Mouse (Mus musculus) stomach, embryonic 14.5 days (tissue): Measurements from ENCODE around the gene Cdh13. TPM values are rescaled to one million over a fixed set of nuclear protein-coding genes. Genes with fewer than 3 reads are reported as not detected.

Experiments
- ATAC-seq: fragments of 200-750 bp; cut with Nextera tagmentation; 2 replicates; pipeline ENCODE4 v1.8.0; 2017; ENCODE audit warnings: low read depth, moderate TSS enrichment; ENCODE audit not compliant: insufficient number of reproducible peaks, insufficient read depth, low FRiP score
- H3K27ac ChIP-seq: fragments of 300-500 bp; sonication (generic); 2 replicates; pipeline ENCODE4 v1.5.1; 2014; ENCODE audit warnings: mild to moderate bottlenecking, low read length, moderate library complexity, mixed read lengths
- H3K27me3 ChIP-seq: fragments of 300-500 bp; sonication (generic); 2 replicates; pipeline ENCODE4 v1.6.1; 2014; ENCODE audit warnings: low read length, control low read depth, mixed read lengths; ENCODE audit not compliant: control insufficient read depth, insufficient read depth
- H3K36me3 ChIP-seq: fragments of 300-500 bp; sonication (generic); 2 replicates; pipeline ENCODE4 v1.6.1; 2014; ENCODE audit warnings: mild to moderate bottlenecking, control low read depth, low read length, moderate library complexity, mixed read lengths; ENCODE audit not compliant: control insufficient read depth, insufficient read depth
- H3K4me1 ChIP-seq: fragments of 300-500 bp; sonication (generic); 2 replicates; pipeline ENCODE4 v1.6.1; 2014; ENCODE audit warnings: low read length, control low read depth, mixed read lengths; ENCODE audit not compliant: control insufficient read depth, insufficient read depth
- H3K4me2 ChIP-seq: fragments of 300-500 bp; sonication (generic); replicated peaks from 2 replicates; pipeline ENCODE4 v1.6.1; 2014; ENCODE audit warnings: low read depth, low read length, control low read depth
- H3K4me3 ChIP-seq: fragments of 300-500 bp; sonication (generic); 2 replicates; pipeline ENCODE4 v1.5.1; 2014; ENCODE audit warnings: low read depth, low read length, control low read depth
- H3K9ac ChIP-seq: fragments of 300-500 bp; sonication (generic); replicated peaks from 2 replicates; pipeline ENCODE4 v1.6.1; 2014; ENCODE audit warnings: low read depth, mild to moderate bottlenecking, control low read depth, low read length, moderate library complexity, mixed read lengths
- H3K9me3 ChIP-seq: fragments of 300-500 bp; sonication (generic); 2 replicates; pipeline ENCODE4 v1.6.1; 2016; ENCODE audit warnings: low read depth, low read length, control low read depth; ENCODE audit not compliant: control insufficient read depth
- WGBS: fragments of 180-500 bp; shearing (Covaris S2); extraction: QIAGEN DNeasy Blood & Tissue Kit; methylation state at CpG from one replicate; pipeline ENCODE4 v1.1.7; 2014; 5-methylcytosine and 5-hydroxymethylcytosine counted together
- polyA plus RNA-seq: library from polyadenylated mRNA; unstranded; fragments of >200 nt; fragmentation: Nextera tagmentation; extraction: Ambion mirVana; gene quantifications from 2 replicates; pipeline ENCODE4 v1.2.1, GENCODE M21; 2014

Cdh13 gene
- polyA plus RNA-seq, 1 experiment from 2014 or later, result 17.6 TPM

DNA sequence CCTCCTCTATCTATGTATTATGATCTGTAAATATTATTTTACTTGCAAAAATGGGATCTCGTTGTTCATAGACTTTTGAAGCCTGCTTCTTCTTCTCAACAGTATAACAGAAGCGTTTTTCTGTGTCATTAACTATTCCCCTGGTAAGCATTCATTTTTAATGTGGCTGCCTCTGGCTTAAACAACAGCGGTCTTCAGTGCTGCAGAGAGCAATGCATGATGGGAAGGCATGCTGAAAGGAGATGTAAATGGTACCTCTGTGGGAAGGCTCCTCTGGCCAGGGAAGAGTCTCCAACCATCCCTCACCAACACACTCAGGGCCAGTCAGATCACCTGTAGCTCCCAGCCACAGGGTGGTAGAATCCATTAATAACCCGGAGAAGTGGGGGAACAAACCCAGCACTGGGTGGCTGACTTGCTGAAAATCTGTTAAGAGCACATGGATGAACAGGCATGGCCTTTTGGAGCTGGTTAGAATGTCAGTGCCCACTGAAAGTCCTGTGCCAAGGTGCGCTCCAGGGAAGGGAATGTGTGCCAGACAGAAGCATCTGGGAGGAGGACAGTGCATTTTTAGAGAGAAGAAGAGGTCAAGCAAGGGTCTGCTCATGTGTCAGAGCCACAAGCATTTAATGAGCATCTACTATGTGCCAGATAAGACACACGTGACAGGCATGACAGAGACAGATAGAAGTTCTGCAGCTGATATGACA, 893.8 kb downstream of the Cdh13 start:
- no peak overlapping the region for H3K27ac ChIP-seq
- no peaks in the 10 kb centered on the region for H3K9me3 ChIP-seq
- H3K27me3 ChIP-seq, result no peaks in the 10 kb centered on the region
- H3K4me2 ChIP-seq, result no peak overlapping the region
- no peaks in the 10 kb centered on the region for H3K36me3 ChIP-seq
- WGBS, result 82% methylated on average over 6 of the region's 6 CpGs
- no peak for ATAC-seq
- no peak overlapping the region for H3K4me3 ChIP-seq
- H3K4me1 ChIP-seq, result no peaks in the 10 kb centered on the region
- no peak overlapping the region for H3K9ac ChIP-seq

- no peak overlapping the region for H3K4me2 ChIP-seq
- no peak overlapping the region for H3K9ac ChIP-seq
- no peaks in the 10 kb centered on the region for H3K27me3 ChIP-seq
- no peaks in the 10 kb centered on the region for H3K9me3 ChIP-seq
- 54% methylated on average over 13 of the region's 13 CpGs for WGBS
- no peak overlapping the region for H3K27ac ChIP-seq
- H3K4me1 ChIP-seq, result no peaks in the 10 kb centered on the region
- no peaks in the 10 kb centered on the region for H3K36me3 ChIP-seq
- H3K4me3 ChIP-seq, result no peak overlapping the region
- no peak for ATAC-seq
Observed at GRCm38 (mm10) chr8:119180626-119181025, 897.1 kb downstream of the Cdh13 start.

DNA sequence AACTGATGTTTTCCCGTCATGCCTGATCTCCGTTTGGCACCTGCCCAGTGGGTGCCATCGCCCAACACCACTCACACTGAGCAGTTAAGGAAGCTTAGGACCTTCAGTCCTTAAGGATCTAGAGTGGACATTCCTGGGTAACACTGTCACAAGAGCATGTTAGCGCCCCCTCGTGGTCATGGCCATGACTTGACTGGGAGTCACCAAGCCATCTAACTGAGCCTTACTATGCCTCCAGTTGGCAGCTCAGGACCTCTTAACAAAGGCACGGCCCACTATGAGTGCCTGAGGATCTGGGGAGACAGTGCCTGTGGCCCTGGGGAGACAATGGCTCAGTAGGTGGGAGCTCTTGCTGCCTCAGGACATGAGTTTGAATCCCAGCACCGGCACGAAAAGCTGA, 912.2 kb downstream of the Cdh13 start:
- H3K4me3 ChIP-seq, result no peak overlapping the region
- no peak overlapping the region for H3K27ac ChIP-seq
- H3K36me3 ChIP-seq, result no peaks in the 10 kb centered on the region
- no peaks in the 10 kb centered on the region for H3K9me3 ChIP-seq
- no peak overlapping the region for H3K4me2 ChIP-seq
- WGBS, result 66% methylated on average over 8 of the region's 8 CpGs
- no peaks in the 10 kb centered on the region for H3K27me3 ChIP-seq
- H3K4me1 ChIP-seq, result no peaks in the 10 kb centered on the region
- no peak overlapping the region for H3K9ac ChIP-seq
- no peak for ATAC-seq

GRCm38 (mm10) chr8:119196486-119197150, 913.1 kb downstream of the Cdh13 start:
- Histone ChIP-seq H3K27ac (no peak overlapping the region), H3K27me3 (no peaks in the 10 kb centered on the region), H3K36me3 (no peaks in the 10 kb centered on the region), H3K4me2 (no peak overlapping the region), H3K9ac (no peak overlapping the region), H3K9me3 (no peaks in the 10 kb centered on the region), H3K4me3 (no peak overlapping the region), H3K4me1 (no peaks in the 10 kb centered on the region)
- ATAC-seq, result no peak
- WGBS, result 80% methylated on average over 10 of the region's 10 CpGs

GRCm38 (mm10) chr8:119208567-119208966, 925.0 kb downstream of the Cdh13 start:
- H3K36me3 ChIP-seq, result no peaks in the 10 kb centered on the region
- H3K27ac ChIP-seq, result no peak overlapping the region
- H3K4me2 ChIP-seq, result no peak overlapping the region
- ATAC-seq, result no peak
- H3K4me3 ChIP-seq, result no peak overlapping the region
- no peaks in the 10 kb centered on the region for H3K4me1 ChIP-seq
- H3K9me3 ChIP-seq, result peaks cover 5% of the 10 kb centered on the region; the same call in 1 of the 2 replicates
- H3K27me3 ChIP-seq, result no peaks in the 10 kb centered on the region
- no peak overlapping the region for H3K9ac ChIP-seq
- 75% methylated on average over 9 of the region's 9 CpGs for whole genome bisulfite sequencing

DNA sequence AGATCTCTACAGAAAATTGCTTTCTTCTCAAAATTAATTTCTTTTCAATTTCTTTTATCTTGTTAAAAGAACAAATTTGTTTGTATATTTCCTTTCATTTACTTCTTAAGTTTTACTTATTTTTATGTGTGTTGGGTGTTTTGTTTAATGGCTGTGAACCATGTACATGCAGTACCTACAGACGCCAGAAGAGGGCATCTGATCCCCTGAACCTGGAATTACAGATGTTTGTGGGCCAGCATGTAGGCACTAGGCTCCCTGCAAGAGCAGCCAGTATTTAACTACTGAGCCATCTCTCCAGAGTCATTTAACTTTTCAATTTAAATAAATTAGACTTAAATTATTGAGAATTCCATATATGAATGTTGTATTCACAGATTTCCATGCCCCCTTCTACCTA, 941.0 kb downstream of the Cdh13 start:
- ATAC-seq, result no peak
- H3K9me3 ChIP-seq, result no peaks in the 10 kb centered on the region
- WGBS, result 8% methylated on average over 1 of the region's 1 CpGs
- H3K4me3 ChIP-seq, result no peak overlapping the region
- no peaks in the 10 kb centered on the region for H3K27me3 ChIP-seq
- H3K4me1 ChIP-seq, result 0 out of 2 replicates have a peak, but pooled peaks cover 3% of the 10 kb centered on the region
- H3K36me3 ChIP-seq, result no peaks in the 10 kb centered on the region
- H3K4me2 ChIP-seq, result no peak overlapping the region
- H3K27ac ChIP-seq, result no peak overlapping the region
- H3K9ac ChIP-seq, result no peak overlapping the region

DNA sequence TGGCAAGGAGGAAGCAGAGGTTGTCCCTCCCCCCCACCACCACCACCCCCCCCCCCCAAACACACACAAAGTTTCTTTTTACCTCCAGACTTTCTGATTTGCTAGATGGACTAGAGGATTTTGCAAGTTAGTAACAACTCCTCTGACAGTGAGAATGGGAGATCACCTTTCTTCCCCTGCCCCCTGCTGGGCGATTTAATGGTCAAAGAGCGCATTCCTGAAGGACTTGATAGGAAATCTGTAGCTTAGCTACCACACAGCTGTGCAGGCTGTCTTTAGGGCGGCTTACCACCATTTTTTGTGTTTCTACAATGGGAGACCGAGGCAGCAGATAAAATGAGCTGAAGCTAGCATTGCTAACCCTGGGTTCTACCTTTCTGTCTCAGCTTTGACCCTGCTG, 961.6 kb downstream of the Cdh13 start:
- Histone ChIP-seq H3K36me3 (no peaks in the 10 kb centered on the region), H3K9ac (no peak overlapping the region), H3K4me1 (no peaks in the 10 kb centered on the region), H3K4me3 (no peak overlapping the region), H3K27ac (no peak overlapping the region), H3K27me3 (no peaks in the 10 kb centered on the region), H3K4me2 (no peak overlapping the region), H3K9me3 (no peaks in the 10 kb centered on the region)
- ATAC-seq, result no peak
- WGBS, result 63% methylated on average over 4 of the region's 4 CpGs

DNA sequence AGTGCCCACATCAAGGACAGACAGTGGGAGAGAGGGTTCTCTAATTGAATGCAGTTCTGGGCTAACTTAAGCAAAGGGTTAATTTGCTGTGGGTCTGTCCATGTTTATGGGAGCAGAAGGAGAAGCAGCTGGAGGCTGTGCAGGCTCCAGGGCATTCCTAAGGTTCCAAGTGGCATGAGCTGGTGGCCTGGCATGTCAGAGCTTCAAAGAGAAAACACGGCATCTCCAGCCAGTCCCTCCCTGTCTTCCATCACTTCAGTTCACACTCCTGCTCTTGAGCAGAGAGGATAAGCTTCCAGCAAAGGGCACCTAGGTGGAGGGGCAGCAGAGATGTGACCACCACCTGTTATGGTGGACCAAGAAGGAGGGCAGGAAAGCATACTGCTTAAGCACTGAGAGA, 962.1 kb downstream of the Cdh13 start:
- H3K36me3 ChIP-seq, result no peaks in the 10 kb centered on the region
- H3K9ac ChIP-seq, result no peak overlapping the region
- ATAC-seq, result no peak
- H3K9me3 ChIP-seq, result no peaks in the 10 kb centered on the region
- no peak overlapping the region for H3K4me2 ChIP-seq
- no peaks in the 10 kb centered on the region for H3K4me1 ChIP-seq
- WGBS, result 53% methylated on average over 1 of the region's 1 CpGs
- no peaks in the 10 kb centered on the region for H3K27me3 ChIP-seq
- H3K27ac ChIP-seq, result no peak overlapping the region
- H3K4me3 ChIP-seq, result no peak overlapping the region
